Mouse (Mus musculus) limb, embryonic 11.5 days (tissue): ENCODE data around the gene Polr3a. TPM values are rescaled to one million over a fixed set of nuclear protein-coding genes. Genes with fewer than 3 reads are reported as not detected.
"Not testable (repeated sequence)": the region's sequence is repeated elsewhere in the genome, so short reads cannot be mapped to it uniquely, and the experiment has no call there.

Experiments used
- ATAC-seq: fragments of 200-750 bp; cut with Nextera tagmentation; 2 replicates; pipeline ENCODE4 v1.8.0; 2017; ENCODE audit warnings: low read depth; ENCODE audit not compliant: insufficient number of reproducible peaks, low FRiP score, low TSS enrichment
- DNase-seq: peaks from one replicate; pipeline ENCODE4 v3.0.0-alpha.2; 2015; ENCODE audit warnings: low spot score
- H3K27ac ChIP-seq: fragments of 300-500 bp; sonication (generic); replicated peaks from 2 replicates; pipeline ENCODE4 v1.5.1; 2014; ENCODE audit warnings: low read depth, mild to moderate bottlenecking, low read length
- H3K27me3 ChIP-seq: fragments of 300-500 bp; sonication (generic); 2 replicates; pipeline ENCODE4 v1.6.1; 2014; ENCODE audit warnings: mild to moderate bottlenecking, low read length, mixed read lengths; ENCODE audit not compliant: control insufficient read depth, insufficient read depth
- H3K36me3 ChIP-seq: fragments of 300-500 bp; sonication (generic); 2 replicates; pipeline ENCODE4 v1.6.1; 2014; ENCODE audit warnings: mild to moderate bottlenecking, low read length, moderate library complexity, mixed read lengths; ENCODE audit not compliant: control insufficient read depth, insufficient read depth
- H3K4me1 ChIP-seq: fragments of 300-500 bp; sonication (generic); 2 replicates; pipeline ENCODE4 v1.6.1; 2014; ENCODE audit warnings: low read length, mixed read lengths; ENCODE audit not compliant: control insufficient read depth, insufficient read depth
- H3K4me2 ChIP-seq: fragments of 300-500 bp; sonication (generic); 2 replicates; pipeline ENCODE4 v1.6.1; 2014; ENCODE audit warnings: low read depth, mild to moderate bottlenecking, moderate library complexity; ENCODE audit not compliant: severe bottlenecking
- H3K4me3 ChIP-seq: fragments of 300-500 bp; sonication (generic); 2 replicates; pipeline ENCODE4 v1.5.1; 2014; ENCODE audit warnings: low read depth, low read length
- H3K9ac ChIP-seq: fragments of 300-500 bp; sonication (generic); 2 replicates; pipeline ENCODE4 v1.6.1; 2014; ENCODE audit warnings: mild to moderate bottlenecking, low read length
- H3K9me3 ChIP-seq: fragments of 300-500 bp; sonication (generic); 2 replicates; pipeline ENCODE4 v1.6.1; 2016; ENCODE audit warnings: low read length; ENCODE audit not compliant: control insufficient read depth
- WGBS: fragments of 180-500 bp; shearing (Covaris S2); extraction: QIAGEN DNeasy Blood & Tissue Kit; methylation state at CpG from one replicate; pipeline ENCODE4 v1.1.7; 2014; 5-methylcytosine and 5-hydroxymethylcytosine counted together
- polyA plus RNA-seq: library from polyadenylated mRNA; unstranded; fragments of >200 nt; fragmentation: Nextera tagmentation; extraction: Ambion mirVana; gene quantifications from 2 replicates; pipeline ENCODE4 v1.2.1, GENCODE M21; 2014

Polr3a gene
- polyA plus RNA-seq, 1 experiment from 2014 or later: 17.4 TPM

GRCm38 (mm10) chr14:24486241-24486767 is 554 bp downstream of the Polr3a start:
- Histone ChIP-seq H3K27ac (no peak overlapping the region), H3K9ac (peak overlapping the region; percentile 64), H3K4me3 (peak overlapping the region; percentile 89), H3K9me3 (no peaks in the 10 kb centered on the region), H3K27me3 (no peaks in the 10 kb centered on the region), H3K36me3 (no peaks in the 10 kb centered on the region; the same call in 1 of the 2 replicates), H3K4me2 (peak overlapping the region; percentile 65), H3K4me1 (peaks cover 5% of the 10 kb centered on the region)
- WGBS: 9% methylated on average over 13 of the region's 13 CpGs
- ATAC-seq (no peak), DNase-seq (no peak)

GRCm38 (mm10) chr14:24468806-24469205 is 18.1 kb downstream of the Polr3a start:
- WGBS: 94% methylated on average over 6 of the region's 6 CpGs
- Histone ChIP-seq H3K27ac (no peak overlapping the region), H3K9ac (no peak overlapping the region), H3K36me3 (peaks cover 35% of the 10 kb centered on the region), H3K27me3 (no peaks in the 10 kb centered on the region), H3K4me1 (no peaks in the 10 kb centered on the region), H3K9me3 (no peaks in the 10 kb centered on the region), H3K4me2 (no peak overlapping the region), H3K4me3 (no peak overlapping the region)
- DNase-seq (no peak), ATAC-seq (no peak)

- Histone ChIP-seq H3K27ac (no peak overlapping the region), H3K27me3 (no peaks in the 10 kb centered on the region), H3K4me1 (no peaks in the 10 kb centered on the region), H3K9me3 (no peaks in the 10 kb centered on the region), H3K9ac (no peak overlapping the region), H3K36me3 (peaks cover 29% of the 10 kb centered on the region), H3K4me2 (no peak overlapping the region), H3K4me3 (no peak overlapping the region)
- 81% methylated on average over 3 of the region's 3 CpGs for WGBS
- DNase-seq: no peak
- ATAC-seq: no peak
Measured at GRCm38 (mm10) chr14:24458191-24458590, 28.7 kb downstream of the Polr3a start.

- WGBS: 85% methylated on average over 4 of the region's 4 CpGs
- not testable (repeated sequence) for ATAC-seq, H3K9ac ChIP-seq, H3K27me3 ChIP-seq, H3K4me3 ChIP-seq, H3K27ac ChIP-seq, H3K9me3 ChIP-seq, H3K36me3 ChIP-seq, H3K4me1 ChIP-seq, H3K4me2 ChIP-seq
- DNase-seq: peak; percentile 13
Measured at GRCm38 (mm10) chr14:24443529-24443928, 43.3 kb downstream of the Polr3a start.

Other genes with a start within 250 kb of the Polr3a start
- gene Dlg5, start 241.1 kb downstream of the Polr3a start, polyA plus RNA-seq: 45.5 and 50.1 TPM in 2 replicates
- gene E330034G19Rik, start 193.8 kb downstream of the Polr3a start, polyA plus RNA-seq: not detected in 2 replicates
- gene Rps24, start 67 bp upstream of the Polr3a start, polyA plus RNA-seq: 1,286 and 1,293 TPM in 2 replicates